Mouse (Mus musculus): ENCODE measurements around the gene Papola. TPM values are rescaled to one million over a fixed set of nuclear protein-coding genes. Genes with fewer than 3 reads are reported as not detected.
A peak's percentile ranks its signal among the peaks of the same experiment; 100 is the strongest.

Gene Papola
- polyA plus RNA-seq, 1 experiment, result 72.7 TPM

GRCm38 (mm10) chr12:105876931-105877330 is 92.4 kb downstream of the Papola start:
- Histone ChIP-seq H3K79me3 (ENCODE audit: low read depth) (no peaks in the 10 kb centered on the region), H3K36me3 (ENCODE audit: control insufficient read depth, insufficient read depth) (no peaks in the 10 kb centered on the region), H3K4me3 (ENCODE audit: insufficient read depth, poor library complexity, severe bottlenecking) (no peak overlapping the region), H3ac (ENCODE audit: control insufficient read depth, insufficient read length, low read depth) (no peak overlapping the region), H3K27me3 (ENCODE audit: control insufficient read depth, insufficient read depth, insufficient read length) (peaks cover 9% of the 10 kb centered on the region), H3K79me2 (ENCODE audit: control insufficient read depth, insufficient read depth) (no peaks in the 10 kb centered on the region)
- TF ChIP-seq CTCF (IDR thresholded peaks at IDR 0.05; ENCODE audit: control insufficient read depth, insufficient read depth, insufficient read length), result no peak

GRCm38 (mm10) chr12:105878746-105879145 is 94.3 kb downstream of the Papola start:
- Histone ChIP-seq H3K4me3 (ENCODE audit: insufficient read depth, poor library complexity, severe bottlenecking) (no peak overlapping the region), H3K79me3 (ENCODE audit: low read depth) (no peaks in the 10 kb centered on the region), H3ac (ENCODE audit: control insufficient read depth, insufficient read length, low read depth) (no peak overlapping the region), H3K36me3 (ENCODE audit: control insufficient read depth, insufficient read depth) (no peaks in the 10 kb centered on the region), H3K79me2 (ENCODE audit: control insufficient read depth, insufficient read depth) (no peaks in the 10 kb centered on the region), H3K27me3 (ENCODE audit: control insufficient read depth, insufficient read depth, insufficient read length) (peaks cover 11% of the 10 kb centered on the region)
- TF ChIP-seq MAX (IDR thresholded peaks at IDR 0.05) (no peak), MYOD1 (IDR thresholded peaks at IDR 0.05; ENCODE audit: control insufficient read depth, insufficient read length, low read depth) (no peak), USF1 (IDR thresholded peaks at IDR 0.05; ENCODE audit: low read depth) (no peak), FOSL1 (IDR thresholded peaks at IDR 0.05; ENCODE audit: insufficient read depth, low read length, poor library complexity, severe bottlenecking) (no peak), CTCF (IDR thresholded peaks at IDR 0.05; ENCODE audit: control insufficient read depth, insufficient read depth, insufficient read length) (no peak), MYOG (IDR thresholded peaks at IDR 0.05; ENCODE audit: control insufficient read depth, extremely low read depth, insufficient read length) (no peak), CEBPB (IDR thresholded peaks at IDR 0.05; ENCODE audit: low read depth) (no peak)

GRCm38 (mm10) chr12:105883799-105884514 is 99.5 kb downstream of the Papola start:
- no peak overlapping the region for H3ac ChIP-seq (ENCODE audit: control insufficient read depth, insufficient read length, low read depth)
- H3K4me3 ChIP-seq (ENCODE audit: insufficient read depth, poor library complexity, severe bottlenecking), result no peak overlapping the region
- no peaks in the 10 kb centered on the region for H3K79me3 ChIP-seq (ENCODE audit: low read depth)
- no peaks in the 10 kb centered on the region for H3K79me2 ChIP-seq (ENCODE audit: control insufficient read depth, insufficient read depth)
- no peaks in the 10 kb centered on the region for H3K36me3 ChIP-seq (ENCODE audit: control insufficient read depth, insufficient read depth)
- peaks cover 14% of the 10 kb centered on the region for H3K27me3 ChIP-seq (ENCODE audit: control insufficient read depth, insufficient read depth, insufficient read length)
- TF ChIP-seq MAX (IDR thresholded peaks at IDR 0.05) (no peak), MYOG (IDR thresholded peaks at IDR 0.05; ENCODE audit: control insufficient read depth, extremely low read depth, insufficient read length) (no peak), CTCF (IDR thresholded peaks at IDR 0.05; ENCODE audit: control insufficient read depth, insufficient read depth, insufficient read length) (no peak), CEBPB (IDR thresholded peaks at IDR 0.05; ENCODE audit: low read depth) (no peak), FOSL1 (IDR thresholded peaks at IDR 0.05; ENCODE audit: insufficient read depth, low read length, poor library complexity, severe bottlenecking) (no peak), MYOD1 (IDR thresholded peaks at IDR 0.05; ENCODE audit: control insufficient read depth, insufficient read length, low read depth) (no peak), USF1 (IDR thresholded peaks at IDR 0.05; ENCODE audit: low read depth) (no peak)

GRCm38 (mm10) chr12:105884515-105885323 is 100.2 kb downstream of the Papola start:
- TF ChIP-seq MAX (IDR thresholded peaks at IDR 0.05) (no peak), USF1 (IDR thresholded peaks at IDR 0.05; ENCODE audit: low read depth) (no peak), CEBPB (IDR thresholded peaks at IDR 0.05; ENCODE audit: low read depth) (no peak), CTCF (IDR thresholded peaks at IDR 0.05; ENCODE audit: control insufficient read depth, insufficient read depth, insufficient read length) (no peak), FOSL1 (IDR thresholded peaks at IDR 0.05; ENCODE audit: insufficient read depth, low read length, poor library complexity, severe bottlenecking) (no peak), MYOG (IDR thresholded peaks at IDR 0.05; ENCODE audit: control insufficient read depth, extremely low read depth, insufficient read length) (no peak), MYOD1 (IDR thresholded peaks at IDR 0.05; ENCODE audit: control insufficient read depth, insufficient read length, low read depth) (no peak)
- H3K79me2 ChIP-seq (ENCODE audit: control insufficient read depth, insufficient read depth), result no peaks in the 10 kb centered on the region
- H3K27me3 ChIP-seq (ENCODE audit: control insufficient read depth, insufficient read depth, insufficient read length), result peaks cover 10% of the 10 kb centered on the region
- no peaks in the 10 kb centered on the region for H3K36me3 ChIP-seq (ENCODE audit: control insufficient read depth, insufficient read depth)
- H3ac ChIP-seq (ENCODE audit: control insufficient read depth, insufficient read length, low read depth), result no peak overlapping the region
- no peak overlapping the region for H3K4me3 ChIP-seq (ENCODE audit: insufficient read depth, poor library complexity, severe bottlenecking)
- no peaks in the 10 kb centered on the region for H3K79me3 ChIP-seq (ENCODE audit: low read depth)

Small RNA genes within 50 kb of the gene (microRNA-seq; reads per million reads assigned to microRNA genes)
- gene Gm22120 (ENCODE audit: borderline microRNAs expressed), result 0.76 reads per million, percentile 16 among the genes with 10 or more reads in this experiment

Other genes starting within 250 kb of the Papola start
- gene Bdkrb2, start 221.5 kb upstream of the Papola start, polyA plus RNA-seq (2012; fragmentation: generic; extraction: Trizol), result 1.2 TPM
- 2.1 TPM for gene Bdkrb1, start 181.6 kb upstream of the Papola start, polyA plus RNA-seq (2012; fragmentation: generic; extraction: Trizol)
- gene Gskip, start 99.9 kb upstream of the Papola start, polyA plus RNA-seq (2012; fragmentation: generic; extraction: Trizol), result 15.8 TPM
- gene Atg2b, start 99.5 kb upstream of the Papola start, polyA plus RNA-seq (2012; fragmentation: generic; extraction: Trizol), result 15.9 TPM
- gene Ak7, start 78.7 kb upstream of the Papola start, polyA plus RNA-seq (2012; fragmentation: generic; extraction: Trizol), result 0.12 TPM
- 22.8 TPM for gene Vrk1, start 225.5 kb downstream of the Papola start, polyA plus RNA-seq (2012; fragmentation: generic; extraction: Trizol)